Mouse (Mus musculus) spleen, adult 2 months (tissue): ENCODE measurements at regions not wholly inside any gene's neighbourhood (a gene's known extent, or its start where the extent isn't known, plus 50 kb on each side); places are given as distances from the start of the nearest gene placed in this dataset.

ENCODE experiments used
- CTCF ChIP-seq: fragments of 200-500 bp; IDR thresholded peaks from 2 replicates; pipeline ENCODE4 v1.5.1; 2011; ENCODE audit warnings: mild to moderate bottlenecking, inconsistent platforms; ENCODE audit not compliant: insufficient read depth, insufficient read length, insufficient replicate concordance; ENCODE audit errors: extremely low read depth
- POLR2A ChIP-seq: fragments of 200-500 bp; IDR thresholded peaks from 2 replicates; pipeline ENCODE4 v1.6.1; 2011; ENCODE audit warnings: low read depth, low read length, inconsistent platforms

DNA sequence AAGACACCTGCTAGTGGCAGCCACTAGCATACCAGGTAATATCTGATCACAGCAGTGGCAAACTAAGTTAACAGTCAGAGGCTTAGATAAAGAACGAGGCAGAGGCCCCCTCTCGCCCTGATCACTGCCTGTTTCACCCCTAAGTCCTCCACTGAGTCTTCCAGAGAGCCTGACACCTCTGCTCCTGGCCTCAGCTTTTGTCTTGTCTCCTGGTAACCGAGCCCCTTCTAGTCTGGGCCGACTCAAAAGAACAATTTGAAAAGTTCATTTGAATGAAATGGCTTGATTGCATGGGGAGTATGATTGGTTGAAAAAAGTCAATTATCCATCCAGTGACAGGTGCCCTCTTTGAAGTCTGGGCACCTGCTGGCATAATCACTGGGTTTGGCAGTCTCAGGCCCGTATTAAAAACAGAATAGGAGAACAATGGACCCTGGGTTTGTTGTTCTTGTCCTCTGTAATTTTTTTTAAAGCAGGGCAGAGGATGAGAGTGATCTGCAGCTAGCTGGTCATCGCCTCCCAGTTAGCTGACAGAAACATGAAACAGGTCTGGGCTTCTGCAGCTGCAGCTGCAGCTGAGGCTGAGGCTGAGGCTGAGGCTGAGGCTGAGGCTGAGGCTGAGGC, 289.8 kb upstream of the Slco3a1 start:
- TF ChIP-seq POLR2A (no peak), CTCF (no peak)
